Mouse (Mus musculus): Measurements from ENCODE around the gene Tff2.

Tff2 gene

DNA sequence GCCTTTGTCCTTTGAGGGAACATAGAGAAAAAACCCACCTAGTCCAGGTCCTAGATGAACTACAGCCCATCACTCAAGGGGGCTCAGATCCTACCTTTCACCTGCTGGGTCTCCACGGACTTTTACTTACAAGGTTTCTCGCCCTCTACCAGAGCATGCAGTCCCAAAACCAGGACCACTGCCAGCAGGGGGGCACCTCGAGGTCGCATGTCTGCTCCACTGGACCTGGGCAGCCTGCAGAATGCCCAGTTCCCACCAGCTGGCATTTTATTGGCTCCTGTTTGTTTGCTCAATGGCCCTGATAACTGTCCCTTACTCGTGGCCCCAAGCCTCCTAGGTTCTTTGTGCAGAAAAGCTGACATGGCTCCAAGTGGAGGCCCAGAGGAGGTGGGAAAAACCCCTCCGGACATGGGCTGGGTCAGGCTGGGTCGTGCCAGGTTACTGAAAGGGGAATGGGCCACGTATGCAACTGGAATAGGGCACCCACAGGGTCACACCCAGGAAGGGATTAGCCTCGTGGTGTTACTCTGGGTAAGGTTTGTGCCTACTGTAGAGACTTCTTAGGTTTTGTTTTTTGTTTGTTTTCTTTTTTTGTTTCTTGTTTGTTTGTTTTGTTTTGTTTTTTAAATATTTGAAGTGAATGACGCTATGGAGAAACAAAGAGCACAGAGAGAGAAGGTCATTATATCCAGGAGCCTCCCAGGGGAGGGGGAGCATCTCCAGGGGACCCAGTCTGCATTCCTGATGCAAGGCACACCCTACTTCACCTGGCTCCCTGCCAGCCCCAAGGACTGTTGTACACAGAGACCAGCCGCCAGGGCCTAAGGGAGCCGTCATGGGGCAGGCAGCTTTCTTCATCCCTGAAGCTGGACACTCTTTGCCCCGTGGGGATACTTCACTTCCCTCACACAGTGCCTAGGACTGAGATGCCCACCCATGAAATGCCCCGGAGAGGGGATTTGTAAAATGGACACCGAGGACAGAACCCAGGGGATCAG is at the start of gene Tff2:
Gene Tff2, minus strand, starts transcription at position 243 of the 998 bp plus-strand sequence.
- DNase-seq (ENCODE audit: extremely low read depth, low read depth, low spot score): no peak

GRCm38 (mm10) chr17:31193360-31193759 is 49.3 kb upstream of the Tff2 start:
- no peak for DNase-seq (ENCODE audit: extremely low read depth, low read depth, low spot score)

GRCm38 (mm10) chr17:31192663-31193062 is 48.6 kb upstream of the Tff2 start:
- DNase-seq (ENCODE audit: extremely low read depth, low read depth, low spot score): no peak

DNA sequence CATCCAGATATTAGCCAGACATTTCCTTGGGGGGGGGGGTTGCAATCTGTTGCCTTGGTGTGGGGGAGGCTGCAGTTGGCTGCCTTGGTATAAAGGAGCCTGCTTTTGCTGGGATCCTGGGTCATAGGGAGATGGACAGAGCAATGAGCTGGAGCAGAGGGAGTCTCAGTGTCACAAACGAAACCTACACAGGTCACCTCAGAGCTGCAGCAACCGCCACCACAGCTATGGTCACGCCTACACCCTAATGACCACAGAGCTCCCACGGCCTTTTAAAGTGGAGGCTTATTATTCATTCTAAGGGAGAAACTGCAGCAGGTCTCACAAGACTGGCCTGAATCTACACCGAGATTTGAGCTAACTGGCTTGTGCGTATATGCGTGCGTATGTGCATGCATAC is 47.7 kb upstream of the Tff2 start:
- no peak for DNase-seq (ENCODE audit: extremely low read depth, low read depth, low spot score)

GRCm38 (mm10) chr17:31187370-31187769 is 43.3 kb upstream of the Tff2 start:
- DNase-seq (ENCODE audit: extremely low read depth, low read depth, low spot score): no peak

GRCm38 (mm10) chr17:31184269-31184990 is 40.3 kb upstream of the Tff2 start:
- no peak for DNase-seq (ENCODE audit: extremely low read depth, low read depth, low spot score)

- no peak for DNase-seq (ENCODE audit: extremely low read depth, low read depth, low spot score)
These were observed 39.3 kb upstream of the Tff2 start for GRCm38 (mm10) chr17:31183180-31183974.

DNA sequence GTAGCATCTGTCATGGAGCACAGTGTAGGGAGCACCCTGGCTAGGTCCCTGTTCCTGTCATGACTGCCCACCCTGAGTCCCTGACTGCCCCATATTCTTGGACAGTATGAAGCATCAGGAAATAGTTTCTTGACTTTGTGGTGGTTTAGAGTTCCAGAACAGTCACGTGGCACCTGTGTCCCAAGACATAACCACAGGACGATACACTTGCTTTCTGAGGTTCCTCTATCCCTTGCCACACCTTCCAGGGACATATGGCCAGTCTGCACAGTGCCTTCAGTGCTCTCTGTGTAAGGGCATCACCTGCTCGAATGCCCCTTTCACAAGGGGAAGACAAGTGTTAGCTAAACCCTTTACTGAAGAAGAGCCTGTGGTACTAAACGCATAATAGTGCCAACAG is 37.4 kb upstream of the Tff2 start:
- no peak for DNase-seq (ENCODE audit: extremely low read depth, low read depth, low spot score)

DNA sequence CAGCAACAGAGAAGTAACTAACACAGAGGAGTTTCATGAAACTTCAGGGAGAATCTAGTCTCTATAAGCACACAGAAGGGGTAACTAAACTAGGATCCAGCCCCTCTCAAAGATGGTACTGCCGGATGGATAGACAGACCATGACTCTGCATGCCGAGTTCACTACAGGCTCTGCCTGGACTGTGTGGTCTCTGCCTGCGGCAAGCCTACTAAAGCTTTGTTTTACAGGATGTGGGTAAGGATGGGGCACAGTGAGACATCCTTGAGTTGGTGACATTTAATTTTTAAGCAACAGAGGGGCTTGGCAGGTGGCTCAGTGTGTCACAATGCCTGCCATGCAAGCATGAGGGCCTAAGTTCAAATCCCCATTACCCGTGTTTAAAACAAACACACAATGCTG is 32.2 kb upstream of the Tff2 start:
- DNase-seq (ENCODE audit: extremely low read depth, low read depth, low spot score): no peak

DNA sequence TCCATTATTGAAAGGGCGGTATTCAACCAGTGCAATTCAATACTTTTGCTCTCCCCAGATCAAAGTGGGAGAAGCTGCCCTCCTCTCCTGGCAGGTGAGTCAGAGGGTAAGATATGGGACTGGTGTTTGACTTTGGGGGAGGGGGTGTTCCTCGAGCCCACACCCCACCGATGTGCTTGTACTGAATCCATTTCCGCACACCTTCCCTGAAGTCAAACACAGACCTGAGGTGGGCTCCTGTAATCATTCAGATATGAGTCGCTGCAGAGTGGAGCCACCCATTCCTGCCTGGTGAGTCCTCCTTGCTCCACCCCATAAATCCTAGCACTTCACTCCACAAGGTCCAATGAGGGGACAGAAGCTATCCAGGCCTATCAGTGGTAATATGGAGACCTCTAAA is 25.7 kb upstream of the Tff2 start:
- DNase-seq (ENCODE audit: extremely low read depth, low read depth, low spot score): no peak

DNA sequence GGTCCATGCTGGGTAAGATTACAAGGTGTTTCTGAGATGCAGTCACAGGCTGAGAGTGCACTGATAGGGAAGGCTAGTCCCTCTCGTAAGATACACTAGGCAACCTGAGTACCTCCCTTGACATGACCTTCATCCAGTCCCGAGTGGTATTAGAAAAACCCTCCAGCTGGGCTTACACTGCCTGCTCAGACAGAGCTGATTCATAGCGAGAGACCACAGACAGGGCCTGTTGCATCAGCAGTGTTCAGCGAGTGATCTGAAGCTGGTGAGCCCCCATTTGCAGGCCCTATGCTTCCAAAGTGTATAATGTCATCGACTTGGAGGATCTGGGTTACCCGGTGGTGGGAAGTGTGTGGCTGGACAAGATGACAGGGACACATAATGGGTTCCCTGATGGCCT is 21.0 kb upstream of the Tff2 start, which contains the start of gene Tff1:
Gene Tff1, minus strand, starts transcription at position 151 of the 400 bp plus-strand sequence.
- no peak for DNase-seq (ENCODE audit: extremely low read depth, low read depth, low spot score)

GRCm38 (mm10) chr17:31163821-31164220 is 19.7 kb upstream of the Tff2 start:
- no peak for DNase-seq (ENCODE audit: extremely low read depth, low read depth, low spot score)

GRCm38 (mm10) chr17:31162607-31163006 is 18.5 kb upstream of the Tff2 start:
- DNase-seq (ENCODE audit: extremely low read depth, low read depth, low spot score): no peak

GRCm38 (mm10) chr17:31160291-31160690 is 16.2 kb upstream of the Tff2 start:
- no peak for DNase-seq (ENCODE audit: extremely low read depth, low read depth, low spot score)

GRCm38 (mm10) chr17:31157921-31158320 is 13.8 kb upstream of the Tff2 start:
- no peak for DNase-seq (ENCODE audit: extremely low read depth, low read depth, low spot score)

- no peak for DNase-seq (ENCODE audit: extremely low read depth, low read depth, low spot score)
These were observed 9.7 kb upstream of the Tff2 start for GRCm38 (mm10) chr17:31153785-31154184.

DNA sequence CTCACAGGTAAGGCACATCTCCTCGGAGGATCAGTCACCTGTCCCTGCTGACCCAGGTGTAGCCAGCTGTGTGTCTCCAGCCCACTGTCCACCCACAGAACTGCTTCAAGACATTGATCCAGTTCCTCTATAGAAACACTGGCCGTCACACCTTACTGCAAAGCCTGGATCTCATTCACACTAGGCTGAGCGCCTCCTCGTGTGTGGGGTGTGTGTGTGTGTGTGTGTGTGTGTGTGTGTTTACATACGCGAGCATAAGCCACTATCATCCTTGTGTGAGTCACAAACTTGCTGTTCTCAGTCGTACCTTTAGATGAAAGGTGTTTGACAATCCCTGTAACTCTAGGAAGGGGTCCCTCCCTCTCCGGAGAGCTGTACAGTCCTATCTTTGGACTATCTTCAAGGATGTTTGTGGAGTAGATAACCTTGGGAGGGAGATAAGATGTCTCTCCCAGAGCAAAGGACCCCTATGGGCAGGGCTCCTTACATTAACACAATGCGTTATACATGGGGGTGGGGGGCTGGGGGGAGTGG is 9.0 kb upstream of the Tff2 start:
- no peak for DNase-seq (ENCODE audit: extremely low read depth, low read depth, low spot score)

- no peak for DNase-seq (ENCODE audit: extremely low read depth, low read depth, low spot score)
These were observed 8.4 kb upstream of the Tff2 start for GRCm38 (mm10) chr17:31152512-31152911.

DNA sequence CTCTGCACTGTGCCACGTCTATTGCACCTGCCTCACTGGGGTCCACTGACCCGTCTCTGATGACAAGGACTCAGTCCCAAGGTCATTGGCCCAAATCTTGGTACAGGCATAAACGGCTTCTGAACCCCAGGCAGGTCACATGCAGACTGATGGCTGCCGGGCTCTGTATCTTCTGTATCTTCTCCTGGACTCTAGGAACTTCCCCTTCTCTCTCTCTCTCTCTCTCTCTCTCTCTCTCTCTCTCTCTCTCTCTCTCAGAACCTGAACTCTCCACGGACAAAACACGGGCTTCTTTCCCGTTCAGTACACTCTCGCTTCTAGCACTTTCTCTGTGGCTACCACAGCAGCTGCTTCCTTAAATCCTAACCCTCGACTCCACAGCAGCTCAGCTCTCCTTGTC is 1.9 kb upstream of the Tff2 start:
- DNase-seq (ENCODE audit: extremely low read depth, low read depth, low spot score): no peak

GRCm38 (mm10) chr17:31142116-31142515 is 2.0 kb downstream of the Tff2 start:
- DNase-seq (ENCODE audit: extremely low read depth, low read depth, low spot score): no peak

DNA sequence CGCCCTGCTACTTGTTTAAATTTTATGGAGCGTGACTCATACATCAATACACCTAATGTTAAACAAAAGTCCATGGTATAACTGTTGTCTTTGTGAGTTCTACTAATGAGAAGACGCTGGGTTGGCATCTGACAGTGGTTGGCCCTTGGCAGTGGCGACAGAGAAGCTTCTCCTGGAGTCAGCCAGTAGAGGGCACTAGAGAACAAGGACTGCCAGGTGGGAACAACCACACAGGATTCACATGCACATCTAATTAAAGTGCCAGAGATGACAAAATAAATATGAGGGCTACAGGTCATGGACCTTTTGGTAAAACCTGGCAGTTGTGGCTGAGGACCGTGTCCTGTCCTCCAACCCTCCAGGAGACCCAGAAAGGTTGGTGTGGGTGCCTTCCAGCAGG is 5.7 kb downstream of the Tff2 start:
- DNase-seq (ENCODE audit: extremely low read depth, low read depth, low spot score): no peak
